Mouse (Mus musculus) embryonic fibroblast, embryonic 13.5 days (primary cell): ENCODE measurements around the gene Trim17.

Experiments
- CTCF ChIP-seq: IDR thresholded peaks from 2 replicates; pipeline ENCODE4 v1.5.1; 2011; ENCODE audit warnings: mild to moderate bottlenecking, control low read depth, low read length, moderate library complexity, borderline replicate concordance; ENCODE audit not compliant: insufficient read depth
- POLR2A ChIP-seq: IDR thresholded peaks from 2 replicates; pipeline ENCODE4 v1.6.1; 2011; ENCODE audit warnings: low read depth, mild to moderate bottlenecking, control low read depth, low read length, moderate library complexity

- TF ChIP-seq CTCF (no peak), POLR2A (no peak)
Observed at GRCm38 (mm10) chr11:58947306-58947705, 7.2 kb upstream of the Trim17 start.
